Comparison of ENCODE assay signal across 19 mouse cellular contexts in genomic region chr9:68786614-68787293, GRCm38 (mm10).
"Had no signal": no experiment of that assay in that cellular context is flagged by ENCODE, and none has a peak within 500 bp of the region (broad histone marks: within the 10 kb centered on the region; RNA-seq: fewer than 3 reads in every experiment).

No protein-coding gene starts in this region.

- H3K36me3 ChIP-seq: liver, embryonic 13.5 days; lung, embryonic 15.5 days; midbrain, embryonic 10.5 days; midbrain, embryonic 13.5 days; neural tube, embryonic 13.5 days; stomach, embryonic 15.5 days had no signal

- H3K4me2 ChIP-seq: liver, embryonic 13.5 days; lung, embryonic 15.5 days; midbrain, embryonic 13.5 days; neural tube, embryonic 13.5 days; stomach, embryonic 15.5 days had no signal

- ATAC-seq: midbrain, embryonic 13.5 days; midbrain, embryonic 16.5 days had no signal

- H3K9me3 ChIP-seq: liver, embryonic 13.5 days; lung, embryonic 15.5 days; megakaryocyte, embryonic 14.5 days; midbrain, embryonic 10.5 days; midbrain, embryonic 13.5 days; neural tube, embryonic 13.5 days; stomach, embryonic 15.5 days had no signal

- H3K27ac ChIP-seq: kidney, postnatal 0 days; left cerebral cortex, adult 2 months; liver, embryonic 13.5 days; lung, embryonic 15.5 days; midbrain, embryonic 10.5 days; midbrain, embryonic 13.5 days; neural tube, embryonic 13.5 days; stomach, embryonic 15.5 days had no signal

- H3K4me3 ChIP-seq: left cerebral cortex, adult 2 months; liver, embryonic 13.5 days; lung, embryonic 15.5 days; megakaryocyte, embryonic 14.5 days; midbrain, embryonic 10.5 days; midbrain, embryonic 13.5 days; myocyte; neural tube, embryonic 13.5 days; stomach, embryonic 15.5 days had no signal

- H3K4me1 ChIP-seq: liver, embryonic 13.5 days; megakaryocyte, embryonic 14.5 days; midbrain, embryonic 10.5 days; midbrain, embryonic 13.5 days; stomach, embryonic 15.5 days had no signal

- H3K9ac ChIP-seq: liver, embryonic 13.5 days; lung, embryonic 15.5 days; midbrain, embryonic 13.5 days; neural tube, embryonic 13.5 days; stomach, embryonic 15.5 days had no signal

- DNase-seq: kidney, adult 18-20 months; kidney, adult 9 months; kidney, postnatal 25 days; layer of hippocampus, postnatal 36 days; liver, embryonic 13.5 days; retina, postnatal 1 day; right cerebral cortex, postnatal 25 days; spleen, adult 18-20 months; thymus, postnatal 25 days had no signal

- H3K27me3 ChIP-seq: liver, embryonic 13.5 days; lung, embryonic 15.5 days; megakaryocyte, embryonic 14.5 days; midbrain, embryonic 13.5 days; neural tube, embryonic 13.5 days; stomach, embryonic 15.5 days had no signal
